Mouse (Mus musculus) kidney, postnatal 10 days (tissue): ENCODE measurements at regions not wholly inside any gene's neighbourhood (a gene's known extent, or its start where the extent isn't known, plus 50 kb on each side); places are given as distances from the start of the nearest gene placed in this dataset.

Source experiments
- DNase-seq: peaks from one replicate; pipeline ENCODE4 v3.0.0; 2021; ENCODE audit warnings: mixed read lengths

- DNase-seq = no peak
Measured at GRCm38 (mm10) chr14:89242159-89242558, 771.0 kb upstream of the Pcdh20 start.

GRCm38 (mm10) chr14:89236501-89236900 is 765.3 kb upstream of the Pcdh20 start:
- DNase-seq = no peak

DNA sequence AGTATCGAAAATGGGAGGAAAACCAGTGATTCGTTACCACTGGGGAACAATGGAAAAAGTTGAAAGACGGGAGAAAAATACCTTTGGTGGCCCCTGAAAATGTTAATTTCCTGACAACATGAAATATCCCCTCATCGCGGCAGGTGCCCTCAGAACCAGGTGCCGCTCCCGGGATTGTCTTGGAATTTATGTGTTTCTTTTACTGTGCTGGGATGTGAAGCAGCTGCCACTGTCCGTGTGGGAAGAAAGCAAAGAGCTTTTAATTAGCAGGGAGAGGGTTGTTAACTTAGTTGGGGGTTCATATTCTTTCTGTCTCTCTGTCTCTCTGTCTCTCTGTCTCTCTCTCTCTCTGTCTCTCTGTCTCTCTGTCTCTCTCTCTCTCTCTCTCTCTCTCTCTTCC is 759.3 kb upstream of the Pcdh20 start:
- no peak for DNase-seq

GRCm38 (mm10) chr14:89217390-89217789 is 746.2 kb upstream of the Pcdh20 start:
- DNase-seq = no peak

- DNase-seq = no peak
Measured at GRCm38 (mm10) chr14:89181386-89181979, 710.3 kb upstream of the Pcdh20 start.

DNA sequence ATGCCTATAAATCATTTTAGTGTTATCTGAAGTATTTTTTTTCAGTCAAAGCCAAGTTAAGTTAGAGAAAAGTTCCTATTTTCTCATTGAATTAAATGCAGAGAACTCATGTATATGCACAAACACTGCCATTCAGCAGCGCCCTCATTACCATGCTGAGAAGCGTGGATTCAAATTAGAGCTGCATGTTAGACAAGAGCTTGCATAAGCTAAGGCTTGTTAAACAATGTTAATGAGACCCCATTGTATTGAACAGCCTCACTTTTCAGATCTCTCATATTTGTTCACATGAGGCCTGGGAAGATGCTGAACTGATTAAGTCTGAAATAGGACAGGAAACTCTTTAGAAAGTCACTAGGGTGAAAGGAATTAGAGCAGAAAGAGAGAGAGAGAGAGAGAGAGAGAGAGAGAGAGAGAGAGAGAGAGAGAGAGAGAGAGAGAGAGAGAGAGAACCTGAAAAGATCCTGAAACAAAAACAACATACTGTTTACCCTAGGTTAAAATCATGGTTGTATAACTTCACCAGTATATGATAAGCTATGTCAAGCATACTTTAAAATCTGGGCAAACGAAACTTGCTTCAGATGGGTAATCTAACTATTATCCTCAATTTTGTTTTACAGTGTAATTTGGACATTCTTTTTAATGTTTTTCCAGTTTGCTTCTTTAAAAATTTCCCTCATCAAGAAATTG is 671.9 kb upstream of the Pcdh20 start:
- DNase-seq = no peak

- no peak for DNase-seq
Measured at GRCm38 (mm10) chr14:89099296-89099695, 628.1 kb upstream of the Pcdh20 start.

GRCm38 (mm10) chr14:89089661-89090060 is 618.5 kb upstream of the Pcdh20 start:
- no peak for DNase-seq

DNA sequence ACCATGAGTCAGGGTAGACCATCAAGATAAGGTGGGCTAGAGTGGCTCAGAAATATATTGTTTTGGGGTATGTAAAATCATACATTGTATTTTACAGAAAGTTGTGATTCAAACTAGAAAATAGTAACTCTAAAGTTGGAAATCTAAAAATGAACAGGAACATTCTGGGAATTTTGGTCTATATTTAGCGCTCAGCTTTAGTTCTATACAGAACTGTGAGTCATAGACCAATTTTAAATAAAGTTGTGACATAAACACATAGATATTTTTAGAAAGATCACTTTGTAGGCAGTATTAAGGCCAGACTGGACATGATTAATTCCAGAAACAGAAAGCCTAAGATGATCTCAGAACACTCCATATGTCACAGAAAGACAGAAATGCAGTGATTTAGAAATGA is 604.8 kb upstream of the Pcdh20 start:
- DNase-seq = no peak

DNA sequence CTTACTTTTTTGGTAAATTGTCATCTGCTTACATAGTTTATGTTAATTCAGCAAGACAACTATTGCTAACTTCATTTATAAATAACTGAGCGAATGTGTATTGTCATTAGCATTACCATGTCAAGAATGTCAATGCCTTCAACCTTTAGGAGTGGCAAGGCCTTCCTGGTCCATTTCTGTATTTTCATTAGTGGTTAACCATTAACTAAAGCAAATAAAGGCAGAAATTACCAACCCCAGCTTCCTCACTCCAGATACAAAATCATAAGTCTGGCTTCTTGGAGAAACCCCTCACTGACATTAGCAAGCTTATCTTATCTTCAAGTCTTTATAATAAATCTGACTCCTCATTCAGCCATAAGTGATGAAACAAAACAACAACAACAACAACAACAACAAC is 592.8 kb upstream of the Pcdh20 start:
- no peak for DNase-seq

DNA sequence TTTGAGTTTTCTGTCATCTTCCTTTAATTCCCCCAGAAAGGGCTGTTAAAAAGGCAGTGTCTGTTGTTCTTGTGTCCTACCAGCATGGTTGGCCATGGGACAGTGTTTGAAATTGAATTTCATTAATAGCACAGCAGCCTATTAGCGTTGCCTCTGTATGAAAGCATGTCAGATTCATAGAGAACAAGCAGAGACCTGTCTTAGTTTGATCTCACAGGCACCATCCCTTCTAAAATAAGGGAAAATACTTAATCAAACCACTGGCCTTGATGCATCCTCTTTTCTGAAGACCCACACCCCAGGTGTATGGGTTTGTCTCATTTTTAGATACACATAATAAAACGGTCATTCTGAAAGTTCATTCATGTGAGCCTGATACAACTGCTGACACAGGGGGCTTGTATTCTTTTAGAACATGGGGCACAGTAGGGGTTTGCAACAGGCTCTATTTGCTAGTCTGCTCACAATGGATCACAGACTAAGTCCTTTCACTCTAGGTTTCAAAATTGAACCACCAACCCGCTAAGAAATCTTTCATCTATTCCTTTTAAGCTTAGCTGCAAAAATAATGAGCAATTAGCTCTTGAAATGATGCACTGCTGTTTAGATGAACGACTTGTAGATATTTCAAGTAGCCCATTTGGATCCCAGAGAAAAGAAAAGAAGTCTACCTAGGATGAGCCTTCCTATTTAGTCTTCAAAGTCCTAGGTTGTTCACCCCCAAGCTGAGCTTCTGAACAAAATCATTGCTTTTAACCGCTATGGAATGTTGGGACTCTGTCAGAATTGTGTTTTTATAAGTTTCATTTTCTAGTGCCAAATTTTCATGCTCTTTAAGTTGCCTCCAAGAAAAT is 591.6 kb upstream of the Pcdh20 start:
- DNase-seq = no peak

- no peak for DNase-seq
Measured at GRCm38 (mm10) chr14:89061319-89061718, 590.1 kb upstream of the Pcdh20 start.

DNA sequence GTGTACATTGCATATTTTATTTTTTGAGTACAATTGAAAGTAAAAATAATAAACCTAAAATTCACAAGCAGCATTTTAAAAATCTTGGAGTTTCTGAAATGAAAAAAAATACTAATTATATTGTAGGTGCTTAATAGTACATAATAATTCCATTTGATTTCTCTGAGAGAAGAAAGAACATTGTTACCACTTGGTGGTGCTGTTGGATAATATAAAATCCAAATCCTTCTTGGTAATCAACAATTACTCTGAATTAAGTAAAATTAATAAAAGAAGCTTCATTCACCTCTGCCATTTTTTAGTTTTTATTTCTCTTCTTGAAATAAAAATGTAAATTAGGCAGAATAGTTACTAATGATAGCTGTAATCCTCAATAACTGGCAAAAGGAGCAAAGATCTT is 563.2 kb upstream of the Pcdh20 start:
- DNase-seq = no peak

GRCm38 (mm10) chr14:89011440-89011839 is 540.2 kb upstream of the Pcdh20 start:
- DNase-seq = no peak

DNA sequence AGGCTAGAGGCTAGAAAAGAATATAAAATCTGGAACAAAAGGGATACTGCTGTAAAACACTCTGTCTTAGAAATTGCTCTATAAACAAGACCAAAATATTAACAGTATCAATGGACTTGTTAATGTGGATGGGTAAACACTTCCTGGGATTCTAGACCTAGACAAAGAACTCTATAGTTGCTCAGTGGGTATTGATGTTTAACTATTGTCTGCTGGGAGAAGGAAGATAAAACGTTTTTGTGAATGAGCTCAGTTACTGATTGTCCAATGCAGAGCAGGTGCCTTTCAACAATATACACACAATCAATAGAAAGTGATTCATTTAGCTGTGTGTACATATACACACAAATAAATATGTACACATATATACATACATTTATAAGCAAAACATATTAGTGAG is 538.5 kb upstream of the Pcdh20 start:
- no peak for DNase-seq

GRCm38 (mm10) chr14:88981895-88982294 is 510.7 kb upstream of the Pcdh20 start:
- peak; percentile 5 for DNase-seq

GRCm38 (mm10) chr14:88976007-88976406 is 504.8 kb upstream of the Pcdh20 start:
- DNase-seq = no peak

DNA sequence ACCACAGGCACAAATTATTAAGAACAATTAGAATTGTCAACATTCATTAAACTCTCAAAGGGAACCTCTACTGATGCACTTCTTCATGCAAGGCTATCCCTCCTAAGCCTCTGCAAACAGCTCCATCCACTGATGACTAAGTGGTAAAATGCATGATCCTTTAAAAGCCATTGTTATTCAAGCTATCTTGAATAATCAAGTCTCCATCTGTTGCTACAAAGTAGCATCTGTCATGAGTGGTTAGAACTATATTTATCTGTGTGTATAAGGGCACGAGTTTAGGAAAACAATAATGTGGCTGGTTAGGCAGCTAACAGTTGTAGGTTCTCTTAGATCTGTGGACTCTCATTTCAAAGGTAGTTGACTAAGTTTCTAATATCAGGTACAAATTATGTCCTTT is 463.4 kb upstream of the Pcdh20 start:
- DNase-seq = no peak
